Mouse (Mus musculus) liver, embryonic 14.5 days (tissue): ENCODE results near the gene Abcb5. TPM values are rescaled to one million over a fixed set of nuclear protein-coding genes. Genes with fewer than 3 reads are reported as not detected.

Source experiments
- ATAC-seq: fragments of 200-750 bp; cut with Nextera tagmentation; 2 replicates; pipeline ENCODE4 v1.8.0; 2017; ENCODE audit warnings: moderate number of reproducible peaks, mild to moderate bottlenecking, moderate library complexity; ENCODE audit not compliant: insufficient read depth
- DNase-seq, 3 experiments: peaks; one replicate each; pipeline ENCODE4 v3.0.0-alpha.2; 2012 to 2013; ENCODE audit warnings: low read depth in 3 of 3, low spot score in 3 of 3
- H3K27ac ChIP-seq: fragments of 300-500 bp; sonication (generic); 2 replicates; pipeline ENCODE4 v1.5.1; 2014; ENCODE audit warnings: moderate library complexity, mild to moderate bottlenecking, control low read depth, inconsistent platforms
- H3K27me3 ChIP-seq: fragments of 300-500 bp; sonication (generic); 2 replicates; pipeline ENCODE4 v1.6.1; 2014; ENCODE audit warnings: mild to moderate bottlenecking, low read length, moderate library complexity; ENCODE audit not compliant: control insufficient read depth, insufficient read depth
- H3K36me3 ChIP-seq: fragments of 300-500 bp; sonication (generic); replicated peaks from 2 replicates; pipeline ENCODE4 v1.6.1; 2014; ENCODE audit warnings: low read depth; ENCODE audit not compliant: control insufficient read depth, insufficient read depth
- H3K4me1 ChIP-seq, 2 experiments: fragments of 200-500 bp in 1 of 2; fragments of 300-500 bp in 1 of 2; sonication (generic) in 1 of 2; replicated peaks; 2 replicates each; pipeline ENCODE4 v1.6.1; 2012 to 2014; ENCODE audit warnings: antibody characterized with exemption in 1 of 2, inconsistent platforms in 1 of 2, low read length in 1 of 2; ENCODE audit not compliant: control insufficient read depth in 2 of 2, insufficient read depth in 2 of 2
- H3K4me2 ChIP-seq: fragments of 300-500 bp; sonication (generic); 2 replicates; pipeline ENCODE4 v1.6.1; 2014; ENCODE audit warnings: low read depth, mild to moderate bottlenecking, control low read depth, moderate library complexity
- H3K4me3 ChIP-seq, 2 experiments: fragments of 200-500 bp in 1 of 2; fragments of 300-500 bp in 1 of 2; sonication (generic) in 1 of 2; 2 replicates each; pipeline ENCODE4 v1.5.1; 2012 to 2014; ENCODE audit warnings: low read depth in 2 of 2, low read length in 2 of 2, mild to moderate bottlenecking in 2 of 2, control low read depth in 1 of 2, inconsistent platforms in 1 of 2, moderate library complexity in 1 of 2; ENCODE audit not compliant: insufficient read depth in 1 of 2
- H3K9ac ChIP-seq: fragments of 300-500 bp; sonication (generic); replicated peaks from 2 replicates; pipeline ENCODE4 v1.6.1; 2014; ENCODE audit warnings: mild to moderate bottlenecking, control low read depth, moderate library complexity
- H3K9me3 ChIP-seq: fragments of 300-500 bp; sonication (generic); 2 replicates; pipeline ENCODE4 v1.6.1; 2016; ENCODE audit warnings: low read length, mixed read lengths; ENCODE audit not compliant: control insufficient read depth
- CTCF ChIP-seq: IDR thresholded peaks from 2 replicates; pipeline ENCODE4 v1.5.1; 2016; ENCODE audit warnings: antibody characterized with exemption, low read depth, control low read depth
- EP300 ChIP-seq: IDR thresholded peaks from 2 replicates; pipeline ENCODE4 v1.6.1; 2016; ENCODE audit warnings: antibody characterized with exemption, low read depth
- WGBS: fragments of 180-500 bp; shearing (Covaris S2); extraction: QIAGEN DNeasy Blood & Tissue Kit; methylation state at CpG from one replicate; pipeline ENCODE4 v1.1.7; 2014; ENCODE audit not compliant: insufficient replicate concordance; 5-methylcytosine and 5-hydroxymethylcytosine counted together
- polyA plus RNA-seq, 2 experiments: library from polyadenylated mRNA; depleted of rRNA in 1 of 2; stranded (reverse) in 1 of 2; unstranded in 1 of 2; fragments of >200 nt; fragmentation: Nextera tagmentation in 1 of 2; extraction: Ambion mirVana in 1 of 2; gene quantifications; 2 replicates each; pipeline versions ENCODE4 v1.2.1 to v1.2.3; 2012 to 2014

Abcb5 gene
- polyA plus RNA-seq, 2 experiments: not detected

DNA sequence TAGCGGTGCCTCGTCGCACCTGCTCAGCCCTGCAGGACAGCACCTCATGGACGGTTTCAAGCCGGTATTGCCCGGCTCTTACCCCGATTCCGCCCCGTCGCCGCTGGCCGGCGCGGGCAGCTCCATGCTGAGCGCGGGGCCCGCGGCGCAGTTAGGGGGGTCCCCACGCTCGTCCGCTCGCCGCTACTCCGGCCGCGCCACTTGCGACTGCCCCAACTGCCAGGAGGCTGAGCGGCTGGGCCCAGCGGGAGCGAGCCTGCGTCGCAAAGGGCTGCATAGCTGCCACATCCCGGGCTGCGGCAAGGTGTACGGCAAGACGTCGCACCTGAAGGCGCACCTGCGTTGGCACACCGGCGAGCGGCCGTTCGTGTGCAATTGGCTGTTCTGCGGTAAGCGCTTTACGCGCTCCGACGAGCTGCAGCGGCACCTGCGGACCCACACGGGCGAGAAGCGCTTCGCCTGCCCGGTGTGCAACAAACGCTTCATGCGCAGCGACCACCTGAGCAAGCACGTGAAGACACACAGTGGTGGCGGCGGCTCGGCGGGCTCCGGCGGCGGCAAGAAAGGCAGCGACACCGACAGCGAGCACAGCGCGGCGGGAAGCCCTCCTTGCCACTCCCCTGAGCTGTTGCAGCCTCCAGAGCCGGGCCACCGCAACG lies 116.9 kb downstream of the Abcb5 start:
- Histone ChIP-seq H3K36me3 (no peaks in the 10 kb centered on the region), H3K4me1 (no peaks in the 10 kb centered on the region), H3K9me3 (no peaks in the 10 kb centered on the region), H3K27me3 (peaks cover 86% of the 10 kb centered on the region), H3K27ac (no peak overlapping the region), H3K4me3 (no peak overlapping the region), H3K9ac (no peak overlapping the region), H3K4me2 (no peak overlapping the region)
- ATAC-seq (peak; percentile 18; the same call in 1 of the 2 replicates), DNase-seq (no peak)
- TF ChIP-seq CTCF: no peak
- no peak for TF ChIP-seq EP300
- 1% methylated on average over 78 of the region's 78 CpGs for WGBS

- no peaks in the 10 kb centered on the region for H3K36me3 ChIP-seq
- under 1% methylated on average over 80 of the region's 80 CpGs for WGBS
- H3K4me1 ChIP-seq: no peaks in the 10 kb centered on the region
- H3K4me2 ChIP-seq: peak overlapping the region; percentile 28
- no peak overlapping the region for H3K9ac ChIP-seq
- no peak for DNase-seq
- peaks cover 87% of the 10 kb centered on the region for H3K27me3 ChIP-seq
- no peak overlapping the region for H3K27ac ChIP-seq
- no peaks in the 10 kb centered on the region for H3K9me3 ChIP-seq
- 0 out of 2 replicates have a peak, but pooled peaks have one; percentile 13 for ATAC-seq
- TF ChIP-seq EP300: no peak
- H3K4me3 ChIP-seq: peak overlapping the region in 1 of 2 experiments; percentile 20; a peak in 2 of 4 replicates
Measured at GRCm38 (mm10) chr12:118848496-118849202, 117.6 kb downstream of the Abcb5 start.

- Histone ChIP-seq H3K27ac (no peak overlapping the region), H3K4me1 (no peaks in the 10 kb centered on the region), H3K36me3 (no peaks in the 10 kb centered on the region), H3K9ac (no peak overlapping the region), H3K4me3 (peak overlapping the region in 1 of 2 experiments; percentile 20; a peak in 1 of 4 replicates), H3K27me3 (peaks cover 87% of the 10 kb centered on the region), H3K9me3 (no peaks in the 10 kb centered on the region), H3K4me2 (peak overlapping the region; percentile 28; the same call in 1 of the 2 replicates)
- DNase-seq (no peak), ATAC-seq (no peak)
- TF ChIP-seq CTCF (no peak), EP300 (no peak)
- WGBS: 2% methylated on average over 22 of the region's 23 CpGs
Measured at GRCm38 (mm10) chr12:118847861-118848495, 118.2 kb downstream of the Abcb5 start.

DNA sequence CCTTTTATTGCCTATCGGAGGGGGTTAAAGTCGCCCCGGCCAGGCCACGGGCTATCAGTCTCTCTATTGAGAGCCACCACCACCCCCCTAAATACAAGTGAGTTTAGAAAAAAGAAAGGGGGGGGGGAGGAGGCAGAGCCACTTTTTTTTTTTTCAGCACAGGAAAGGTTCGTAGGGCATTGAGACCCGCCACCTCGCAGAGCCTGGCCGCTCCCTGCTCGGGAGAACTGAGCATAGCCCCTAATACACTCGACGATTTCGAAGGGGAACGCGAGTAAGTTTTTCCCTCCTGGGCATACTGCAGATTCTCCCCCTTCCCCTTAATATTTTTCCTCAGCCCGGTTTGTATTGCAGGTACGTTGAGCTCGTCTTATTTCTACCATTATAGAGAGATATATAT lies 118.8 kb downstream of the Abcb5 start:
- no peak for ATAC-seq
- no peaks in the 10 kb centered on the region for H3K9me3 ChIP-seq
- WGBS: 2% methylated on average over 17 of the region's 17 CpGs
- peak overlapping the region; percentile 57 for H3K4me2 ChIP-seq
- H3K4me1 ChIP-seq: no peaks in the 10 kb centered on the region
- no peak for DNase-seq
- peaks cover 92% of the 10 kb centered on the region for H3K27me3 ChIP-seq
- H3K9ac ChIP-seq: no peak overlapping the region
- peak overlapping the region in 1 of 2 experiments; percentile 40; a peak in 1 of 4 replicates for H3K4me3 ChIP-seq
- TF ChIP-seq CTCF: no peak
- TF ChIP-seq EP300: no peak
- no peaks in the 10 kb centered on the region for H3K36me3 ChIP-seq
- no peak overlapping the region for H3K27ac ChIP-seq
